Mouse (Mus musculus) megakaryocyte, embryonic 14.5 days (primary cell): ENCODE data around the gene Lcn11.

Experiments
- FLI1 ChIP-seq: IDR thresholded peaks from 2 replicates; pipeline ENCODE4 v1.6.1; 2012; ENCODE audit warnings: low read length, inconsistent platforms, mixed read lengths
- GATA1 ChIP-seq: IDR thresholded peaks from 3 replicates; pipeline ENCODE4 v1.6.1; 2012; ENCODE audit warnings: mixed read lengths, low read length, inconsistent platforms, borderline replicate concordance

DNA sequence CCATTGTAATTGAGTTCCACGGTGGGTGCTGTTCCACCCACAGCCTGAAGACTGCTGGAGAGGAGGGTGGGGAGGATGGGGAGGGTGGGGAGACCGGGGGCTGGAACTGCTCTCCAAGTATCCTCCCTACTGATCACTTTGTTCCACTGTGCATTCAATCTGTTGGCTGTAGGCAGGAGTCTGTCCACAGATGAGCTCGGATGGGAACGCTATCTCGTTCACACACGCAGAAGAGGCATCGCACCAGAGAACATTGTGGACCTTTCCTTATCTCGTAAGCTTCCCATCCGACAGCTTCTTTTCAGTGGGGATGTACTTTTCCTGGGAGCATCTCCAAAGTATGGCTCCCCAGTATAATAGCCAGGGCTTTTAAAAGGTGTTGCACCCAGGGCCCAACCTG, 2.3 kb downstream of the Lcn11 start:
- TF ChIP-seq GATA1: no peak
- TF ChIP-seq FLI1: no peak
